Mouse (Mus musculus) ES-E14 (cell line): ENCODE data around the gene Haus2. TPM values are rescaled to one million over a fixed set of nuclear protein-coding genes. Genes with fewer than 3 reads are reported as not detected.
A peak's percentile ranks its signal among the peaks of the same experiment; 100 is the strongest.

Experiments
- DNase-seq: peaks from one replicate; pipeline ENCODE4 v3.0.0-alpha.2; 2013; ENCODE audit warnings: low read depth, low spot score
- H3K27ac ChIP-seq: 2 replicates; pipeline ENCODE4 v1.5.1; 2012; ENCODE audit warnings: low read depth, mild to moderate bottlenecking, low read length, moderate library complexity, mixed read lengths; ENCODE audit not compliant: poor library complexity, insufficient read depth, severe bottlenecking
- H3K36me3 ChIP-seq: 2 replicates; pipeline ENCODE4 v1.6.1; 2012; ENCODE audit warnings: mild to moderate bottlenecking, low read length, moderate library complexity, mixed read lengths; ENCODE audit not compliant: control insufficient read depth, poor library complexity, insufficient read depth, severe bottlenecking
- H3K4me1 ChIP-seq, 2 experiments: fragments of 150-350 bp in 1 of 2; sonication (generic) in 1 of 2; 2 replicates each; pipeline ENCODE4 v1.6.1; 2012; ENCODE audit warnings: low read length in 2 of 2, mild to moderate bottlenecking in 1 of 2, mixed read lengths in 1 of 2; ENCODE audit not compliant: control insufficient read depth in 2 of 2, insufficient read depth in 2 of 2, poor library complexity in 1 of 2
- H3K4me3 ChIP-seq, 2 experiments: fragments of 150-350 bp in 1 of 2; sonication (generic) in 1 of 2; 2 replicates each; pipeline ENCODE4 v1.5.1; 2012; ENCODE audit warnings: low read length in 2 of 2, low read depth in 1 of 2, mild to moderate bottlenecking in 1 of 2, mixed read lengths in 1 of 2; ENCODE audit not compliant: insufficient read depth in 1 of 2, poor library complexity in 1 of 2, severe bottlenecking in 1 of 2
- H3K9ac ChIP-seq: 2 replicates; pipeline ENCODE4 v1.6.1; 2012; ENCODE audit warnings: low read depth, mild to moderate bottlenecking, low read length, mixed read lengths; ENCODE audit not compliant: poor library complexity, insufficient read depth, severe bottlenecking
- H3K9me3 ChIP-seq: fragments of 150-350 bp; sonication (generic); 2 replicates; pipeline ENCODE4 v1.6.1; 2012; ENCODE audit warnings: low read depth, mild to moderate bottlenecking, low read length; ENCODE audit not compliant: control insufficient read depth, insufficient read depth
- CHD2 ChIP-seq: IDR thresholded peaks from 2 replicates; pipeline ENCODE4 v1.6.1; 2014; ENCODE audit warnings: mild to moderate bottlenecking, low read depth, low read length, inconsistent platforms
- HCFC1 ChIP-seq: IDR thresholded peaks from 2 replicates; pipeline ENCODE4 v1.6.1; 2012; ENCODE audit warnings: low read length, inconsistent platforms, borderline replicate concordance; ENCODE audit not compliant: insufficient read depth
- MAFK ChIP-seq: IDR thresholded peaks from 2 replicates; pipeline ENCODE4 v1.6.1; 2014; ENCODE audit warnings: mild to moderate bottlenecking, low read depth, low read length, inconsistent platforms; ENCODE audit not compliant: insufficient read depth
- ZC3H11A ChIP-seq: IDR thresholded peaks from 2 replicates; pipeline ENCODE4 v1.6.1; 2012; ENCODE audit warnings: low read depth, mild to moderate bottlenecking, inconsistent platforms, low read length, borderline replicate concordance
- ZNF384 ChIP-seq: IDR thresholded peaks from 2 replicates; pipeline ENCODE4 v1.6.1; 2012; ENCODE audit warnings: low read depth, low read length, inconsistent platforms
- in situ Hi-C, 2 experiments: fragments of 600-800 bp; cut with MboI; formaldehyde crosslinking; loops; one replicate each; pipeline ENCODE4 v1.15.1; 2025; ENCODE audit warnings: low sequenced_read_pairs in 2 of 2, inconsistent platforms in 1 of 2; ENCODE audit not compliant: unreplicated experiment in 2 of 2
- total RNA-seq: library from RNA; depleted of rRNA; stranded (reverse); fragments of 300-350 nt; gene quantifications from 2 replicates; pipeline ENCODE4 v1.2.3, GENCODE M21; 2012

The Haus2 gene
- total RNA-seq, 1 experiment: 18.6 TPM

- H3K4me3 ChIP-seq: no peak overlapping the region
- no peak overlapping the region for H3K9ac ChIP-seq
- no peak for DNase-seq
- no peaks in the 10 kb centered on the region for H3K9me3 ChIP-seq
- H3K4me1 ChIP-seq: no peaks in the 10 kb centered on the region
- peaks cover 8% of the 10 kb centered on the region for H3K36me3 ChIP-seq
- in situ Hi-C loops: no loop called here
- H3K27ac ChIP-seq: no peak overlapping the region
- TF ChIP-seq HCFC1: no peak
- TF ChIP-seq CHD2: no peak
- TF ChIP-seq ZC3H11A: no peak
- TF ChIP-seq MAFK: no peak
- no peak for TF ChIP-seq ZNF384
Observed at GRCm38 (mm10) chr2:120616279-120617163, 7.3 kb downstream of the Haus2 start.

GRCm38 (mm10) chr2:120619538-120619937 lies 10.4 kb downstream of the Haus2 start:
- no peak overlapping the region for H3K4me3 ChIP-seq
- H3K27ac ChIP-seq: no peak overlapping the region
- TF ChIP-seq HCFC1 (no peak), ZC3H11A (no peak), CHD2 (no peak), MAFK (no peak), ZNF384 (no peak)
- no peak overlapping the region for H3K9ac ChIP-seq
- in situ Hi-C loops: no loop called here
- H3K9me3 ChIP-seq: no peaks in the 10 kb centered on the region
- no peak for DNase-seq
- H3K36me3 ChIP-seq: peaks cover 8% of the 10 kb centered on the region
- H3K4me1 ChIP-seq: no peaks in the 10 kb centered on the region

- no peaks in the 10 kb centered on the region for H3K4me1 ChIP-seq
- H3K4me3 ChIP-seq: no peak overlapping the region
- H3K9me3 ChIP-seq: no peaks in the 10 kb centered on the region
- H3K9ac ChIP-seq: no peak overlapping the region
- TF ChIP-seq ZC3H11A: no peak
- no peak for TF ChIP-seq ZNF384
- no peak for TF ChIP-seq HCFC1
- no peak for TF ChIP-seq MAFK
- no peak for TF ChIP-seq CHD2
- DNase-seq: no peak
- in situ Hi-C loops: no loop called here
- no peak overlapping the region for H3K27ac ChIP-seq
- peaks cover 5% of the 10 kb centered on the region for H3K36me3 ChIP-seq
Observed at GRCm38 (mm10) chr2:120622920-120623319, 13.7 kb downstream of the Haus2 start.

GRCm38 (mm10) chr2:120628076-120628865 lies 19.1 kb downstream of the Haus2 start:
- no peak overlapping the region for H3K27ac ChIP-seq
- no peaks in the 10 kb centered on the region for H3K9me3 ChIP-seq
- in situ Hi-C loops: no loop called here
- TF ChIP-seq CHD2 (no peak), MAFK (no peak), HCFC1 (no peak)
- no peak for DNase-seq
- H3K9ac ChIP-seq: no peak overlapping the region
- peak overlapping the region in 1 of 2 experiments; percentile 57; a peak in 2 of 4 replicates for H3K4me3 ChIP-seq
- no peaks in the 10 kb centered on the region; a peak in 1 of 4 replicates for H3K4me1 ChIP-seq
- no peaks in the 10 kb centered on the region for H3K36me3 ChIP-seq
